Mouse (Mus musculus) heart, adult 11 months (tissue): ENCODE data around the gene Slc39a8.

Experiments
- DNase-seq: peaks from one replicate; pipeline ENCODE4 v3.0.0; 2022

The Slc39a8 gene

GRCm38 (mm10) chr3:135851607-135852006 lies 26.5 kb downstream of the Slc39a8 start:
- no peak for DNase-seq

- DNase-seq = no peak
These were observed 28.7 kb downstream of the Slc39a8 start for GRCm38 (mm10) chr3:135853604-135854297.

- no peak for DNase-seq
These were observed 29.4 kb downstream of the Slc39a8 start for GRCm38 (mm10) chr3:135854298-135854984.

- DNase-seq = no peak
These were observed 29.9 kb downstream of the Slc39a8 start for GRCm38 (mm10) chr3:135854985-135855340.

- no peak for DNase-seq
These were observed 31.2 kb downstream of the Slc39a8 start for GRCm38 (mm10) chr3:135856303-135856702.

GRCm38 (mm10) chr3:135857134-135857533 lies 32.1 kb downstream of the Slc39a8 start:
- DNase-seq = no peak

- no peak for DNase-seq
These were observed 34.4 kb downstream of the Slc39a8 start for GRCm38 (mm10) chr3:135859431-135859830.

GRCm38 (mm10) chr3:135862804-135863203 lies 37.7 kb downstream of the Slc39a8 start:
- DNase-seq = no peak

GRCm38 (mm10) chr3:135869041-135869440 lies 44.0 kb downstream of the Slc39a8 start:
- DNase-seq = no peak

GRCm38 (mm10) chr3:135872325-135872724 lies 47.2 kb downstream of the Slc39a8 start:
- peak; percentile 21 for DNase-seq

GRCm38 (mm10) chr3:135873596-135873995 lies 48.5 kb downstream of the Slc39a8 start:
- peak; percentile 44 for DNase-seq

GRCm38 (mm10) chr3:135878048-135878447 lies 53.0 kb downstream of the Slc39a8 start:
- no peak for DNase-seq

- no peak for DNase-seq
These were observed 61.0 kb downstream of the Slc39a8 start for GRCm38 (mm10) chr3:135885927-135886658.

- no peak for DNase-seq
These were observed 61.6 kb downstream of the Slc39a8 start for GRCm38 (mm10) chr3:135886659-135887027.

GRCm38 (mm10) chr3:135887033-135887855 lies 62.2 kb downstream of the Slc39a8 start:
- peak; percentile 48 for DNase-seq

GRCm38 (mm10) chr3:135887856-135888155 lies 62.7 kb downstream of the Slc39a8 start:
- peak; percentile 11 for DNase-seq

- DNase-seq = no peak
These were observed 64.3 kb downstream of the Slc39a8 start for GRCm38 (mm10) chr3:135889401-135889800.

- peak; percentile 10 for DNase-seq
These were observed 78.3 kb downstream of the Slc39a8 start for GRCm38 (mm10) chr3:135903366-135903765.

GRCm38 (mm10) chr3:135904881-135905280 lies 79.8 kb downstream of the Slc39a8 start:
- no peak for DNase-seq

- no peak for DNase-seq
These were observed 80.7 kb downstream of the Slc39a8 start for GRCm38 (mm10) chr3:135905729-135906128.

GRCm38 (mm10) chr3:135907028-135907427 lies 81.9 kb downstream of the Slc39a8 start:
- DNase-seq = peak; percentile 46

- DNase-seq = peak; percentile 73
These were observed 90.9 kb downstream of the Slc39a8 start for GRCm38 (mm10) chr3:135915941-135916340.

- no peak for DNase-seq
These were observed 93.6 kb downstream of the Slc39a8 start for GRCm38 (mm10) chr3:135918566-135919180.
